Mouse (Mus musculus) heart, embryonic 15.5 days (tissue): ENCODE measurements around the gene Prkag1. TPM values are rescaled to one million over a fixed set of nuclear protein-coding genes. Genes with fewer than 3 reads are reported as not detected.

Experiments
- ATAC-seq: fragments of 200-750 bp; cut with Nextera tagmentation; replicated peaks from 2 replicates; pipeline ENCODE4 v1.8.0; 2017; ENCODE audit warnings: low read depth, moderate TSS enrichment; ENCODE audit not compliant: insufficient number of reproducible peaks, insufficient read depth, low FRiP score
- H3K27ac ChIP-seq: fragments of 300-500 bp; sonication (generic); 2 replicates; pipeline ENCODE4 v1.5.1; 2015; ENCODE audit warnings: mild to moderate bottlenecking, inconsistent platforms
- H3K27me3 ChIP-seq: fragments of 300-500 bp; sonication (generic); 2 replicates; pipeline ENCODE4 v1.6.1; 2015; ENCODE audit warnings: inconsistent platforms
- H3K36me3 ChIP-seq: fragments of 300-500 bp; sonication (generic); 2 replicates; pipeline ENCODE4 v1.6.1; 2015; ENCODE audit warnings: mild to moderate bottlenecking, inconsistent platforms
- H3K4me1 ChIP-seq: fragments of 300-500 bp; sonication (generic); replicated peaks from 2 replicates; pipeline ENCODE4 v1.6.1; 2015; ENCODE audit warnings: inconsistent platforms
- H3K4me2 ChIP-seq: fragments of 300-500 bp; sonication (generic); 2 replicates; pipeline ENCODE4 v1.6.1; 2015; ENCODE audit warnings: inconsistent platforms, mild to moderate bottlenecking, moderate library complexity
- H3K4me3 ChIP-seq: fragments of 300-500 bp; sonication (generic); 2 replicates; pipeline ENCODE4 v1.5.1; 2015; ENCODE audit warnings: mild to moderate bottlenecking, inconsistent platforms
- H3K9ac ChIP-seq: fragments of 300-500 bp; sonication (generic); 2 replicates; pipeline ENCODE4 v1.6.1; 2015; ENCODE audit warnings: mild to moderate bottlenecking, inconsistent platforms
- H3K9me3 ChIP-seq: fragments of 300-500 bp; sonication (generic); replicated peaks from 2 replicates; pipeline ENCODE4 v1.6.1; 2016; ENCODE audit warnings: inconsistent platforms
- WGBS: fragments of 180-500 bp; shearing (Covaris S2); methylation state at CpG from one replicate; pipeline ENCODE4 v1.1.7; 2015; ENCODE audit warnings: mixed read lengths; 5-methylcytosine and 5-hydroxymethylcytosine counted together
- polyA plus RNA-seq: library from polyadenylated mRNA; unstranded; fragments of >200 nt; fragmentation: Nextera tagmentation; extraction: Ambion mirVana; gene quantifications from 2 replicates; pipeline ENCODE4 v1.2.1, GENCODE M21; 2015

Gene Prkag1
- polyA plus RNA-seq, 1 experiment from 2014 or later = 93.5 TPM

GRCm38 (mm10) chr15:98774096-98774495, 57.2 kb downstream of the Prkag1 start:
- Histone ChIP-seq H3K36me3 (no peaks in the 10 kb centered on the region), H3K4me3 (no peak overlapping the region), H3K4me1 (peaks cover 55% of the 10 kb centered on the region), H3K27me3 (peaks cover 98% of the 10 kb centered on the region), H3K4me2 (no peak overlapping the region), H3K9ac (peak overlapping the region; percentile 25), H3K27ac (no peak overlapping the region), H3K9me3 (no peaks in the 10 kb centered on the region)
- WGBS = 21% methylated on average over 15 of the region's 15 CpGs
- no peak for ATAC-seq

GRCm38 (mm10) chr15:98772511-98773211, 58.7 kb downstream of the Prkag1 start:
- Histone ChIP-seq H3K36me3 (no peaks in the 10 kb centered on the region), H3K9me3 (no peaks in the 10 kb centered on the region), H3K27ac (no peak overlapping the region), H3K9ac (peak overlapping the region; percentile 50), H3K27me3 (peaks cover 93% of the 10 kb centered on the region), H3K4me3 (peak overlapping the region; percentile 48), H3K4me1 (peaks cover 41% of the 10 kb centered on the region), H3K4me2 (peak overlapping the region; percentile 76)
- no peak for ATAC-seq
- WGBS = 3% methylated on average over 36 of the region's 36 CpGs

GRCm38 (mm10) chr15:98771813-98772425, 59.4 kb downstream of the Prkag1 start:
- no peak for ATAC-seq
- no peaks in the 10 kb centered on the region for H3K36me3 ChIP-seq
- no peak overlapping the region for H3K27ac ChIP-seq
- H3K9ac ChIP-seq = no peak overlapping the region
- peaks cover 85% of the 10 kb centered on the region for H3K27me3 ChIP-seq
- WGBS = 15% methylated on average over 12 of the region's 12 CpGs
- H3K4me1 ChIP-seq = peaks cover 34% of the 10 kb centered on the region
- H3K4me3 ChIP-seq = peak overlapping the region; percentile 48
- no peaks in the 10 kb centered on the region for H3K9me3 ChIP-seq
- peak overlapping the region; percentile 76 for H3K4me2 ChIP-seq

GRCm38 (mm10) chr15:98768259-98768658, 63.1 kb downstream of the Prkag1 start:
- WGBS = 31% methylated on average over 5 of the region's 5 CpGs
- no peaks in the 10 kb centered on the region for H3K9me3 ChIP-seq
- H3K27me3 ChIP-seq = peaks cover 68% of the 10 kb centered on the region
- no peak overlapping the region for H3K4me3 ChIP-seq
- no peaks in the 10 kb centered on the region for H3K36me3 ChIP-seq
- ATAC-seq = no peak
- H3K4me2 ChIP-seq = no peak overlapping the region
- H3K9ac ChIP-seq = no peak overlapping the region
- H3K4me1 ChIP-seq = peaks cover 20% of the 10 kb centered on the region
- no peak overlapping the region for H3K27ac ChIP-seq

GRCm38 (mm10) chr15:98765929-98766328, 65.4 kb downstream of the Prkag1 start:
- Histone ChIP-seq H3K27me3 (peaks cover 45% of the 10 kb centered on the region), H3K4me3 (no peak overlapping the region)
- no peak for ATAC-seq

More at GRCm38 (mm10) chr15:98765929-98766328, 65.4 kb downstream of the Prkag1 start:
- H3K4me2 ChIP-seq = no peak overlapping the region
- H3K27ac ChIP-seq = no peak overlapping the region
- 63% methylated on average over 4 of the region's 4 CpGs for WGBS
- no peaks in the 10 kb centered on the region for H3K9me3 ChIP-seq
- H3K4me1 ChIP-seq = peaks cover 14% of the 10 kb centered on the region
- no peaks in the 10 kb centered on the region for H3K36me3 ChIP-seq
- H3K9ac ChIP-seq = no peak overlapping the region

Other genes starting within 250 kb of the Prkag1 start
- gene Adcy6, start 221.4 kb downstream of the Prkag1 start, polyA plus RNA-seq = 36.5 and 43.0 TPM in 2 replicates
- 8.7 and 12.8 TPM in 2 replicates for gene Cacnb3, start 200.7 kb downstream of the Prkag1 start, polyA plus RNA-seq
- 16.1 and 17.8 TPM in 2 replicates for gene Ddx23, start 168.6 kb downstream of the Prkag1 start, polyA plus RNA-seq
- gene Rnd1, start 154.1 kb downstream of the Prkag1 start, polyA plus RNA-seq = 1.1 and 1.2 TPM in 2 replicates
- 0.87 and 1.0 TPM in 2 replicates for gene Ccdc65, start 123.3 kb downstream of the Prkag1 start, polyA plus RNA-seq
- gene Fkbp11, start 103.3 kb downstream of the Prkag1 start, polyA plus RNA-seq = 20.9 and 26.6 TPM in 2 replicates
- gene Arf3, start 68.3 kb downstream of the Prkag1 start, polyA plus RNA-seq = 29.5 and 41.5 TPM in 2 replicates
- 0.46 TPM in 1 of 2 replicates, not detected in the other for gene Wnt10b, start 53.4 kb downstream of the Prkag1 start, polyA plus RNA-seq
- gene Wnt1, start 41.7 kb downstream of the Prkag1 start, polyA plus RNA-seq = not detected in 2 replicates
- gene Ddn, start 22.0 kb downstream of the Prkag1 start, polyA plus RNA-seq = 0.32 and 0.66 TPM in 2 replicates
- 7.6 and 9.3 TPM in 2 replicates for gene Kmt2d, start 39.7 kb upstream of the Prkag1 start, polyA plus RNA-seq
- 5.9 and 6.7 TPM in 2 replicates for gene Rhebl1, start 63.0 kb upstream of the Prkag1 start, polyA plus RNA-seq
- 2.1 and 4.2 TPM in 2 replicates for gene Dhh, start 67.0 kb upstream of the Prkag1 start, polyA plus RNA-seq
- gene Lmbr1l, start 86.7 kb upstream of the Prkag1 start, polyA plus RNA-seq = 10.7 and 13.7 TPM in 2 replicates
- gene Tuba1b, start 103.0 kb upstream of the Prkag1 start, polyA plus RNA-seq = 1,310 and 1,493 TPM in 2 replicates
- gene Gm49450, start 122.0 kb upstream of the Prkag1 start, polyA plus RNA-seq = not detected in 2 replicates
- gene Tuba1a, start 122.2 kb upstream of the Prkag1 start, polyA plus RNA-seq = 719 and 906 TPM in 2 replicates
- gene Tuba1c, start 198.4 kb upstream of the Prkag1 start, polyA plus RNA-seq = 117 and 139 TPM in 2 replicates
- gene Prph, start 223.7 kb upstream of the Prkag1 start, polyA plus RNA-seq = 1.1 and 12.9 TPM in 2 replicates
- gene Troap, start 243.1 kb upstream of the Prkag1 start, polyA plus RNA-seq = 26.8 and 27.9 TPM in 2 replicates